ENCODE assay signal across 24 mouse cellular contexts in the genomic region with DNA sequence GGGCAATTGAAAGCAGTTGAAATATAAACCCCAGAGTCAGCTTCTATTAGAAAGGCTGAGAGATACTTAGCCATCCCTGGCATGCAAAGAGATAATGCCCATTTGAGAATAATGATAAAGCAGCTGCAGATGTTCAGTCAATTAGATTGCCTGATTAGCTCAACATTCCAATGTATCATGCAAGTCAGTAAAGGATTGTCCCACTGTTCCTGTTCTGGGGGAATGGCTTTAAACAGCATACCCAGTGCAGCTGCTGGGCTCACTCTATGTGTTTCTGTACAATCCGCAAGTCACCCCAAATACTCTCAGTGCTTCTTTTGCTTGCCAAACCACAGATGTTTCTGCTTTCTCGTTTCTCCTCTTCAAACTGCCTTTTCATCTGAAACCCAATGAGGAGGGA. TPM values are rescaled to one million over a fixed set of nuclear protein-coding genes. Genes with fewer than 3 reads are reported as not detected.
A peak's percentile ranks its signal among the peaks of the same experiment; 100 is the strongest.
DNase-seq lines count a peak whose midpoint lies in the region; ATAC-seq lines count a peak whose summit lies in the region.
"Had no signal": no experiment of that assay in that cellular context is flagged by ENCODE, and none has a peak within 500 bp of the region (broad histone marks: within the 10 kb centered on the region; RNA-seq: fewer than 3 reads in every experiment).

No protein-coding gene starts in this region.

- H3K4me1 ChIP-seq in hindbrain, embryonic 14.5 days (replicated peaks; ENCODE audit: control insufficient read depth, insufficient read depth, low read length): no peaks in the 10 kb centered on the region
- peaks cover 4% of the 10 kb centered on the region for H3K4me1 ChIP-seq in hindbrain, embryonic 10.5 days (replicated peaks)
- H3K4me1 ChIP-seq in neural tube, embryonic 14.5 days (ENCODE audit: control insufficient read depth, insufficient read depth, low read length): no peaks in the 10 kb centered on the region
- H3K4me1 ChIP-seq: embryonic facial prominence, embryonic 15.5 days; forebrain, embryonic 13.5 days; midbrain, embryonic 15.5 days; neural tube, embryonic 12.5 days had no signal

- H3K4me2 ChIP-seq in hindbrain, embryonic 14.5 days (replicated peaks): no peak overlapping the region
- H3K4me2 ChIP-seq in neural tube, embryonic 14.5 days (ENCODE audit: low read depth, low read length): no peak overlapping the region
- H3K4me2 ChIP-seq: embryonic facial prominence, embryonic 15.5 days; forebrain, embryonic 13.5 days; midbrain, embryonic 15.5 days; neural tube, embryonic 12.5 days had no signal

- no peak overlapping the region for H3K27ac ChIP-seq in hindbrain, embryonic 14.5 days
- no peak overlapping the region for H3K27ac ChIP-seq in hindbrain, embryonic 10.5 days
- no peak overlapping the region for H3K27ac ChIP-seq in neural tube, embryonic 14.5 days (ENCODE audit: low read depth, low read length)
- H3K27ac ChIP-seq: embryonic facial prominence, embryonic 15.5 days; forebrain, embryonic 13.5 days; liver, embryonic 14.5 days; midbrain, embryonic 15.5 days; neural tube, embryonic 12.5 days had no signal

- H3K36me3 ChIP-seq in hindbrain, embryonic 14.5 days (replicated peaks; ENCODE audit: control insufficient read depth, insufficient read depth): no peaks in the 10 kb centered on the region
- no peaks in the 10 kb centered on the region for H3K36me3 ChIP-seq in hindbrain, embryonic 10.5 days
- no peaks in the 10 kb centered on the region for H3K36me3 ChIP-seq in neural tube, embryonic 14.5 days (ENCODE audit: control insufficient read depth, insufficient read depth, low read length)
- H3K36me3 ChIP-seq: embryonic facial prominence, embryonic 15.5 days; midbrain, embryonic 15.5 days; neural tube, embryonic 12.5 days had no signal

- no peaks in the 10 kb centered on the region for H3K9me3 ChIP-seq in hindbrain, embryonic 14.5 days (ENCODE audit: control insufficient read depth, low read length)
- no peaks in the 10 kb centered on the region for H3K9me3 ChIP-seq in hindbrain, embryonic 10.5 days
- no peaks in the 10 kb centered on the region for H3K9me3 ChIP-seq in neural tube, embryonic 14.5 days (ENCODE audit: control insufficient read depth, low read length)
- H3K9me3 ChIP-seq: embryonic facial prominence, embryonic 15.5 days; forebrain, embryonic 13.5 days; midbrain, embryonic 15.5 days; neural tube, embryonic 12.5 days had no signal

- no peaks in the 10 kb centered on the region for H3K27me3 ChIP-seq in hindbrain, embryonic 14.5 days (ENCODE audit: control insufficient read depth, insufficient read depth, low read length)
- H3K27me3 ChIP-seq in hindbrain, embryonic 10.5 days (ENCODE audit: insufficient read depth, poor library complexity, severe bottlenecking): no peaks in the 10 kb centered on the region
- no peaks in the 10 kb centered on the region for H3K27me3 ChIP-seq in neural tube, embryonic 14.5 days (ENCODE audit: control insufficient read depth, insufficient read depth, low read length)
- H3K27me3 ChIP-seq: embryonic facial prominence, embryonic 15.5 days; forebrain, embryonic 13.5 days; midbrain, embryonic 15.5 days; neural tube, embryonic 12.5 days had no signal

- ATAC-seq in hindbrain, embryonic 14.5 days (ENCODE audit: low FRiP score): 0 out of 2 replicates have a peak, but pooled peaks have one; percentile 46
- ATAC-seq in neural tube, embryonic 14.5 days (ENCODE audit: low read depth): peak; percentile 71; the same call in 1 of the 2 replicates
- ATAC-seq: forebrain, embryonic 13.5 days; intestine, postnatal 0 days; midbrain, embryonic 15.5 days had no signal

- DNase-seq in hindbrain, embryonic 14.5 days (ENCODE audit: low spot score): no peak
- DNase-seq in hindbrain, embryonic 10.5 days (ENCODE audit: low spot score): no peak
- peak; percentile 3 for DNase-seq in retina, postnatal 1 day
- no peak for DNase-seq in retina, embryonic 14.5 days (ENCODE audit: low spot score)
- DNase-seq in adrenal gland, postnatal 25 days: no peak
- DNase-seq: adrenal gland, adult 8-10 months; B cell, adult 2 months; cerebellum, adult 18-20 months; cerebellum, postnatal 10 days; gastrocnemius, postnatal 10 days; heart, postnatal 14 days; kidney, adult 9 months; kidney, postnatal 10 days; liver; lung, adult 2 months; lung, postnatal 10 days had no signal

- no peak overlapping the region for H3K9ac ChIP-seq in hindbrain, embryonic 14.5 days
- H3K9ac ChIP-seq in neural tube, embryonic 14.5 days (replicated peaks; ENCODE audit: low read depth, low read length): no peak overlapping the region
- H3K9ac ChIP-seq: embryonic facial prominence, embryonic 15.5 days; forebrain, embryonic 13.5 days; liver, embryonic 14.5 days; midbrain, embryonic 15.5 days; neural tube, embryonic 12.5 days had no signal

- 82% methylated on average over 2 of the region's 2 CpGs for WGBS in hindbrain, embryonic 14.5 days
- 85% methylated on average over 2 of the region's 2 CpGs for WGBS in hindbrain, embryonic 10.5 days
- WGBS in neural tube, embryonic 14.5 days: 63% methylated on average over 2 of the region's 2 CpGs

- H3K4me3 ChIP-seq in hindbrain, embryonic 14.5 days (replicated peaks; ENCODE audit: low read length): no peak overlapping the region
- no peak overlapping the region for H3K4me3 ChIP-seq in hindbrain, embryonic 10.5 days
- H3K4me3 ChIP-seq in neural tube, embryonic 14.5 days (ENCODE audit: low read depth, low read length): no peak overlapping the region
- H3K4me3 ChIP-seq: embryonic facial prominence, embryonic 15.5 days; forebrain, embryonic 13.5 days; midbrain, embryonic 15.5 days; neural tube, embryonic 12.5 days had no signal

RNA-seq across cellular contexts. Expression of a gene that starts 57.7 kb away (rescaled TPM):
- 4.6 and 5.2 TPM in 2 replicates for polyA plus RNA-seq in hindbrain, embryonic 14.5 days (2014; fragmentation: Nextera tagmentation; extraction: Ambion mirVana)
- 0.89 and 1.0 TPM in 2 replicates for polyA plus RNA-seq in hindbrain, embryonic 10.5 days (2016; fragmentation: Nextera tagmentation; extraction: Ambion mirVana)
- polyA plus RNA-seq in neural tube, embryonic 14.5 days (2014; fragmentation: Nextera tagmentation; extraction: Ambion mirVana): 5.9 and 6.3 TPM in 2 replicates
- 0.29 and 0.52 TPM in 2 replicates for total RNA-seq in adrenal gland, postnatal 25 days (2021)
- total RNA-seq: common myeloid progenitor, adult 5-6 weeks had no signal
- polyA plus RNA-seq: lung, adult 2 months had no signal
